Mouse (Mus musculus): ENCODE data around the gene Tsfm. TPM values are rescaled to one million over a fixed set of nuclear protein-coding genes. Genes with fewer than 3 reads are reported as not detected.

Gene Tsfm
- polyA plus RNA-seq, 1 experiment from 2014 or later: 99.3 TPM

DNA sequence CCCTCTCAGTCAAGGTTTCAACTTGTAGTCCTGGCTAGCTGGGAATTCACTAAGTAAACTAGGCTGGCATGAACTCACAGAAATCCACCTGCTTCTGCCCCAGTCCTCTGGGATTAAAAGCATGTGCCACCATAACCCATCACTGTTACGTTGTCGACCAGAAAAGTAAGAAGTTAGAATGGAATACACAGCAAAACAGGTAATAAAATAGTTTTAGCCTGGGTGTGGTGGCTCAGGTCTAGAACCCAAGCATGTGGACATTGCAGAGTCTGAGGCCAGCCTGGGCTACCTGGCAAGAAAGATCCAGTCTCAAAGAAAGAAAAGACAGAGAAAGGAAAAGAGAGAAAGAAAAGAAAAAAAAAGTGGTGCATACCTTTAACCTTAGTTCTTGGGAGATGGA lies 30.9 kb upstream of the Tsfm start:
- Histone ChIP-seq H3K4me2 (replicated peaks) (no peak overlapping the region), H3K27ac (no peak overlapping the region), H3K9ac (no peak overlapping the region), H3K27me3 (replicated peaks) (no peaks in the 10 kb centered on the region), H3K36me3 (peaks cover 21% of the 10 kb centered on the region), H3K4me3 (replicated peaks) (no peak overlapping the region), H3K4me1 (replicated peaks) (peaks cover 36% of the 10 kb centered on the region), H3K9me3 (no peaks in the 10 kb centered on the region)
- WGBS: 70% methylated on average over 2 of the region's 2 CpGs
- no peak for ATAC-seq

- no peak for ATAC-seq
- 59% methylated on average over 5 of the region's 5 CpGs for WGBS
- peak overlapping the region; percentile 94; the same call in 1 of the 2 replicates for H3K4me2 ChIP-seq (replicated peaks)
- no peaks in the 10 kb centered on the region for H3K27me3 ChIP-seq (replicated peaks)
- H3K36me3 ChIP-seq: peaks cover 17% of the 10 kb centered on the region
- no peaks in the 10 kb centered on the region for H3K9me3 ChIP-seq
- H3K4me1 ChIP-seq (replicated peaks): peaks cover 35% of the 10 kb centered on the region
- no peak overlapping the region for H3K9ac ChIP-seq
- H3K4me3 ChIP-seq (replicated peaks): no peak overlapping the region
- no peak overlapping the region for H3K27ac ChIP-seq
Observed at GRCm38 (mm10) chr10:127061085-127061484, 30.4 kb upstream of the Tsfm start.

DNA sequence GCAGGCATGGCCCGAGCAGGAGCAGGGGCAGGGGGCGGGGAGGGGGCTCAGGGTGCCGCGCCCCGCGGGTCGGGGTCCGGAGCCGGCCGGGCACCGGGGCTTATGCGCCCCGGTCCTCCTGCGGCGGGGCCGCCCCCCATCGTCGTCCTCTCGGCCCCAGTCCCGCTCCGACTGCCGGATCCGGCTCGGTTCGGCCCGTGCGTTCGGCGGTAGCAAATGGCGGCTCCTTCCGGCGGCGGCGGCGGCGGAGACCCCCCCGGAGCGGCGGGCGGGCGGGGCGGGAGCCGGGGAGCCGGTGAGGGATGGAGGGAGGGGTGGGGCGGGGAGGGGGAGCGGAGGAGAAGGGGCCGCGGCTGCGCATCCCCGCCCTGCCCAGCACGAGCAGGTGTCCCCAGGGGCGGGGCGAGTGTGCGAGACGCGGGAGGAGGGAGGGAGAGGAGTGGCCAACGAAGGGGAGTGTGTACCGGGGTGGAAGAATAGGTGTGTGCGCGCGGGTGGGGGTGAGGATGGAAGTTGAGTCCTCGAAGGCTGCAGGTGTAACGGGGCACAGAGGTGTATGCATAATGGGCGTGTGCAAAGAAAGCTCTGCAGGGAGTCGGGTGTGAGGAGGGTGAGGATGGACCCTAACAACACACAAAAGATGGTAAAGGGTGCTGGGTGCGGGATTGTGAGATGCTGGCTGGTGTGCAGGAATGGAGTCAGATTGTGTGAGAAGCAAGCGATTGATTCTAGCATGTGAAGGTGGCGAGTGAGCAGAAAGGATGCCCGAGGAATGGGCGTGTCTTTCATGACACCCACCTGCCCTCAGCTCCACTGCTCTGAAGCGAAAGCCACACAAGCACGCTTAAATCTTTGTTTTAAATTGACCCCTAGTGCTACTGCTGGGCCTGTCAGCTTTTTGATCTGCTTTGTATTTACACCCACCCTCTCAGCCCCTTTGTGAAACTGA lies 29.6 kb upstream of the Tsfm start, which contains the start of gene March9:
March9 (minus strand) TSS at position 217 of the 949 bp plus-strand sequence.
- H3K27me3 ChIP-seq (replicated peaks): no peaks in the 10 kb centered on the region
- peak within 1 kb of the TSS; percentile 48; the same call in 1 of the 2 replicates for H3K27ac ChIP-seq
- no peaks in the 10 kb centered on the region for H3K9me3 ChIP-seq
- peaks cover 8% of the 10 kb centered on the region for H3K36me3 ChIP-seq
- H3K4me1 ChIP-seq (replicated peaks): peaks cover 34% of the 10 kb centered on the region
- peak within 1 kb of the TSS; percentile 78 for H3K9ac ChIP-seq
- H3K4me3 ChIP-seq (replicated peaks): peak within 1 kb of the TSS; percentile 82
- H3K4me2 ChIP-seq (replicated peaks): peak within 1 kb of the TSS; percentile 94
- ATAC-seq: peak; percentile 59
- WGBS: 1% methylated on average over 50 of the region's 72 CpGs

DNA sequence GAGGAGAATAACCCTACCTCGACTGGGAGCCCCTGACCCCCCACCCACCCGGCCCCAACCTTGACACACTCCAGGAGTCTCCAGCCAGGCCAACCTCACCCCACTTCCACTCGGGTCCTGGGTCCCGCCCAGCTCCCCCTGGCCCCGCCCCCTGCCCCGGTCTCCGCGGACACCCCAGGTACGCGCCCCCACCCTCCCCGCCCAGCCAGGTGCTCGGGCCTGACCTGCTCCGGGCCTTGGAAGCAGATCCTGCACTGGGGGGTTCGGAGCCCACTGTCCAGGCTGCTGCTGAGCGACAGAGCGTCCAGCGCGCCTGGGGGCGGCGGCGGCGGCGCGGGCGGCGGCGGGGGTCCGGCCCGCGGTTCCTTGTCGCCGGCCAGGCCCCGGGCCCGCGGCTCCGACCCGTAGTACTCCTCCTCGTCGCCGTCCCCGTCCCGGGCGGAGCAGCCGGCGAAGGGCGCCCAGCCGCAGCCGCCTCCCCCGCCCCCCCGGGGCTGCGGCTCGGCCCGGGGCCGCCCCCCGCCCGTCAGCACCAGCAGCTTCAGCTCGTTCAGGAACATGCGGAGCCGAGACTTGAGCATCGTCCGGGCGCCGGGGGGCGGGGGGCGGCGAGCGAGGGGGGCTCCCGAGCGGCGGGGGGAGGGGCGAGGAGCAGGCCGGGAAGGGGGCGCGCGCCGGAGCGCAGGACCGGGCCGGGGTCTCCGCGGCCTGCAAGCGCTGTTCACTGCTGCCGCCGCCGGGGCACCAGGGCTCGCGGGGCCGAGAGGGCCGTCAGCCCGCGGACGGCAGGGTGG lies 28.7 kb upstream of the Tsfm start:
- Histone ChIP-seq H3K9ac (peak overlapping the region; percentile 78), H3K4me2 (replicated peaks) (peak overlapping the region; percentile 94), H3K36me3 (peaks cover 4% of the 10 kb centered on the region; the same call in 1 of the 2 replicates), H3K27ac (peak overlapping the region; percentile 48; the same call in 1 of the 2 replicates), H3K27me3 (replicated peaks) (no peaks in the 10 kb centered on the region), H3K4me3 (replicated peaks) (peak overlapping the region; percentile 82), H3K9me3 (no peaks in the 10 kb centered on the region), H3K4me1 (replicated peaks) (peaks cover 26% of the 10 kb centered on the region)
- ATAC-seq: no peak
- WGBS: under 1% methylated on average over 74 of the region's 92 CpGs

GRCm38 (mm10) chr10:127058708-127059107 lies 28.1 kb upstream of the Tsfm start:
- Histone ChIP-seq H3K9me3 (no peaks in the 10 kb centered on the region), H3K27me3 (replicated peaks) (no peaks in the 10 kb centered on the region), H3K36me3 (peaks cover 4% of the 10 kb centered on the region; the same call in 1 of the 2 replicates), H3K4me1 (replicated peaks) (peaks cover 26% of the 10 kb centered on the region), H3K4me3 (replicated peaks) (peak overlapping the region; percentile 82), H3K9ac (peak overlapping the region; percentile 78; the same call in 1 of the 2 replicates), H3K27ac (no peak overlapping the region), H3K4me2 (replicated peaks) (peak overlapping the region; percentile 94)
- 10% methylated on average over 8 of the region's 8 CpGs for WGBS
- no peak for ATAC-seq

GRCm38 (mm10) chr10:127058161-127058560 lies 27.5 kb upstream of the Tsfm start:
- H3K27me3 ChIP-seq (replicated peaks): no peaks in the 10 kb centered on the region
- 1% methylated on average over 9 of the region's 9 CpGs for WGBS
- H3K27ac ChIP-seq: no peak overlapping the region
- H3K4me1 ChIP-seq (replicated peaks): peaks cover 26% of the 10 kb centered on the region
- peaks cover 4% of the 10 kb centered on the region; the same call in 1 of the 2 replicates for H3K36me3 ChIP-seq
- H3K9ac ChIP-seq: 0 out of 2 replicates have a peak overlapping the region, but pooled peaks have one; percentile 78
- peak overlapping the region; percentile 94 for H3K4me2 ChIP-seq (replicated peaks)
- H3K9me3 ChIP-seq: no peaks in the 10 kb centered on the region
- peak overlapping the region; percentile 82 for H3K4me3 ChIP-seq (replicated peaks)
- 0 out of 2 replicates have a peak, but pooled peaks have one; percentile 7 for ATAC-seq

DNA sequence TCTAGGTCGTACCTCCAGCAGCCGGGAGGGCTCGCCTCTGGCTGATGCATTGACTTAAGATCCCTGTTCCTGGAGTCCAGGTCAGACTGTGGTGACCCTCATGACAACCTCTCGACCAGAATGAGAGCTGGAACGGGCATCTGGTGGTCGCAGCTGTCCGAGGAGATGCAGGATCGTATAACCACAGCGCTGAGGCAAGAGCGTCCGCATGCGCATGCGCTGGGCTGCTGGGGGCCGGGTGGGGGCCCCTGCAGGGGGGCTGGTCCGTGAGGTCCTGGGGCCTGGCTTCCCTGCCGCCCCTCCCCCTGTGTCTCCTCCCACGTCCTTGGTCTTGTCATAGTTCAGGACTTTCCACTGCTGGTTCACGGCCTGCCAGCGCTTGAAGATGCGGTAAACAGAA lies 25.9 kb upstream of the Tsfm start:
- no peak overlapping the region for H3K27ac ChIP-seq
- H3K9me3 ChIP-seq: no peaks in the 10 kb centered on the region
- no peak overlapping the region for H3K4me3 ChIP-seq (replicated peaks)
- peaks cover under 1% of the 10 kb centered on the region; the same call in 1 of the 2 replicates for H3K27me3 ChIP-seq (replicated peaks)
- no peak overlapping the region for H3K4me2 ChIP-seq (replicated peaks)
- H3K9ac ChIP-seq: no peak overlapping the region
- ATAC-seq: no peak
- peaks cover 21% of the 10 kb centered on the region for H3K4me1 ChIP-seq (replicated peaks)
- 84% methylated on average over 20 of the region's 20 CpGs for whole genome bisulfite sequencing
- peaks cover 4% of the 10 kb centered on the region; the same call in 1 of the 2 replicates for H3K36me3 ChIP-seq

DNA sequence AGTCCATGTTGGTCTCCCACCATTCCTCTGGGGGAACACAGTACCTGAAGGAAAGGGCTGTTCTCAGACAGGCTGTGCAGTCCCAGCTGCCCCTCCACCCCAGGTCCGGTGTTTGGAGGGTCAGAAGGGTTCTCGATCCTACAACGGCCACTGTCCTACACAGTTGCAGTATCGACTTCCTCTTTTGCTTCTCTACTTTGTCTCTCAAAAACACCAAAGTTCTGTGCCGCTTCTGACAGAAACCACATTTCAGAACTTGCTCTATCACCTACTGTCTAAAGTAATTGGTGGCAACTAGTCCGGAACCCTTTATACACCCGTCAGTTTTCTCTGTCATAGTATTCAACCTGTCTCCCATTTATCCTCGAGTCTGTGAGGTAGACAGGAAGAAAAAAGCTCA lies 24.8 kb upstream of the Tsfm start:
- Histone ChIP-seq H3K9ac (no peak overlapping the region), H3K4me2 (replicated peaks) (no peak overlapping the region), H3K9me3 (no peaks in the 10 kb centered on the region), H3K4me3 (replicated peaks) (no peak overlapping the region), H3K36me3 (peaks cover 4% of the 10 kb centered on the region; the same call in 1 of the 2 replicates), H3K27ac (no peak overlapping the region), H3K4me1 (replicated peaks) (peaks cover 18% of the 10 kb centered on the region), H3K27me3 (replicated peaks) (peaks cover 11% of the 10 kb centered on the region)
- WGBS: 86% methylated on average over 8 of the region's 8 CpGs
- ATAC-seq: no peak

DNA sequence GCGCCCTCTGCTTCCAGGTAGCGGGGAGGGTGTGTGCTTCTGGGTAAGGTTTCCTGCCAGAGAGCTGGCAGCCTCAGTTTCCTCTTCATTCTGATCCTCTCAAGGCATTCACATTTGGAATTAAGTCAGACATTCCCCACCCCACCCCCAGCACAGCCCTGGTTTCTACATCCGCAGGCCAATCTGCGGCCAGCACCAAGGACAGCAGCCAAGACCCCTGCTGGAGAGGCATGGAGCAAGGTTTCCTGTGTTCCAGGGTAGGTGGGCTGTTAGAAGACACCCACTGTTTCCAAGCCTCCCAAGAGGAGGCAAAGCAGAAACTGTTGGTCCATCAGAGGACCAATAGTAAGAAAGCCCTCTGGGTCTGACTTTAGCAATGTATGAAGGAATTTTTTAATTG lies 24.0 kb upstream of the Tsfm start:
- H3K9me3 ChIP-seq: no peaks in the 10 kb centered on the region
- H3K4me1 ChIP-seq (replicated peaks): peaks cover 20% of the 10 kb centered on the region
- H3K9ac ChIP-seq: no peak overlapping the region
- ATAC-seq: no peak
- H3K36me3 ChIP-seq: peaks cover 4% of the 10 kb centered on the region; the same call in 1 of the 2 replicates
- H3K4me3 ChIP-seq (replicated peaks): no peak overlapping the region
- no peak overlapping the region for H3K4me2 ChIP-seq (replicated peaks)
- WGBS: 57% methylated on average over 4 of the region's 4 CpGs
- no peak overlapping the region for H3K27ac ChIP-seq
- H3K27me3 ChIP-seq (replicated peaks): peaks cover 19% of the 10 kb centered on the region

GRCm38 (mm10) chr10:127050119-127050474 lies 19.5 kb upstream of the Tsfm start:
- 14% methylated on average over 10 of the region's 10 CpGs for WGBS
- H3K4me2 ChIP-seq (replicated peaks): peak overlapping the region; percentile 66
- peak; percentile 28 for ATAC-seq

DNA sequence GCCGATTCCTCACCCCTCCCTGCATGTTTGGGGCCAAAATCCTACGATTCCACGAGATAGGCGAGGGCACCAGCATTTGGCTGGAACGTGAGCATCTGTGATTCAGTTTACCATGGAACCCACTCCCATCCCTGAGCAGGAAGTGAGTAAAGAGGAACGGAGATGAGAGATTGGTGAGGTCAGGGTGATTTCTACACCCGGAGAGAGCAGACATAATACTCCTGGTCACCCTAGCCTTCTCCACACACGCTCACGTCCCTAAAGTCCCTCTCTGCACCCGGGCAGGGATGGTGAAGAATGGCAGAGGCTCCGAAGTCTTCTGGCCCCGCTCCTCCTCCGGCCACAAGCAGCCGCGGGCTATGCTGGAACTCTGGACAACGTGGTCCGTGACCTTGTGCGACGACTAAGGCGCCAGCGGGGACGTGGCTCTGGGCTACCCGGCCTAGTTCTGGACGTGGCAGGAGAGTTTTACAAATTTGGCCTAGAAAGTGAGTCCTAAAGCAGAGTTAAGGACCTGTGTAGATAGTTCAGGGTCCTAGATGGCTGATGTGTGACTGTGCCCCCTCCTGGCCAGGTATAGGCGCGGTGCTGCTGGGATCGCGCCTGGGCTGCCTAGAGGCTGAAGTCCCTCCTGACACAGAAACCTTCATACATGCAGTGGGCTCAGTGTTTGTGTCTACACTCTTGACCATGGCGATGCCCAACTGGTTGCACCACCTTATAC lies 18.9 kb upstream of the Tsfm start:
- no peak overlapping the region for H3K9ac ChIP-seq
- 3% methylated on average over 29 of the region's 29 CpGs for WGBS

More at GRCm38 (mm10) chr10:127050119-127050474, 19.5 kb upstream of the Tsfm start:
- no peaks in the 10 kb centered on the region for H3K9me3 ChIP-seq
- H3K4me3 ChIP-seq (replicated peaks): no peak overlapping the region
- no peak overlapping the region for H3K27ac ChIP-seq
- H3K9ac ChIP-seq: no peak overlapping the region
- H3K4me1 ChIP-seq (replicated peaks): peaks cover 17% of the 10 kb centered on the region
- H3K36me3 ChIP-seq: 0 out of 2 replicates have a peak, but pooled peaks cover 2% of the 10 kb centered on the region
- peaks cover 42% of the 10 kb centered on the region for H3K27me3 ChIP-seq (replicated peaks)

More for the DNA sequence above, 18.9 kb upstream of the Tsfm start:
- peak; percentile 70 for ATAC-seq
- Histone ChIP-seq H3K9me3 (no peaks in the 10 kb centered on the region), H3K36me3 (0 out of 2 replicates have a peak, but pooled peaks cover 2% of the 10 kb centered on the region), H3K4me1 (replicated peaks) (peaks cover 17% of the 10 kb centered on the region), H3K27me3 (replicated peaks) (peaks cover 42% of the 10 kb centered on the region), H3K4me3 (replicated peaks) (peak overlapping the region; percentile 26), H3K27ac (no peak overlapping the region), H3K4me2 (replicated peaks) (peak overlapping the region; percentile 66)

Data from intestine, embryonic 15.5 days (tissue).